Mouse (Mus musculus): Measurements from ENCODE around the gene Srrd. TPM values are rescaled to one million over a fixed set of nuclear protein-coding genes. Genes with fewer than 3 reads are reported as not detected.
"Not testable (repeated sequence)": the region's sequence is repeated elsewhere in the genome, so short reads cannot be mapped to it uniquely, and the experiment has no call there.

Gene Srrd
- polyA plus RNA-seq, 1 experiment = 107 TPM

DNA sequence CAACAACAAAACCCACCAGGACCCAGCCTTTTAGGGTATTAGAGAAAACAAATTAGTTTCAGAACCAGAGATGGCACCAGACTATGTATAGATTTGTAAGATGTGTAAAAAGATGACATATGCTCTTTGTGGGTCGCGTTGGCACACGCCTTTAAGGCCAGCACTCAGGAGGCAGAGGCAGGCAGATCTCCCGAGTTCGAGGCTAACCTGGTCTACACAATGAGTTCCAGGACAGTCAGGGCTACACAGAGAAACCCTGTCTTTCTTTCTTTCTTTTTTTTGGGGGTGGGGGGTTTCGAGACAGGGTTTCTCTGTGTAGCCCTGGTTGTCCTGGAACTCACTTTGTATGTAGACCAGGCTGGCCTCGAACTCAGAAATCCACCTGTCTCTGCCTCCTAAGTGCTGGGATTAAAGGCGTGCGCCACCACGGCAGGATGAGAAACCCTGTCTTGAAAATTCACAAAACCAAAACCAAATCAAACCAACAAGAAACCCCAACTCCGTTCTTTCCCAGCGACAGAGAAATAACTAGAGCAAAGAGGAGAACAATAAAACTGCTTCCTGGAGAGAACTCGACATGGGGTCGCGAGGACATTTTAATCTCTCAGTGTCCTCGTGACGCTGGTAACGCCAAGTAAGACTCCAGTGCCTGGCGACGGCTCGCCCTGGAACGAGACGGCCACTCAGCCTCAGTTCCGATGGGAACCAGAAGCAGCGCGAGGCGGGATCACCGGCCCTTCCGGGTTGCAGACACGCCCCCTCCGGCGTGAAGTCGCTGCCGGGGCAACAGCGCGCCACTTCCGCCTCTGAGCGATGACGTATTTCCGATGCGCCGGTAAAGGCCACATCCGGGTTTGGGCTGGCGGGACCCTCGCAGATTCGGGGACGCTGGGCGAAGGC lies 17.0 kb downstream of the Srrd start, which contains the start of gene Tfip11:
TSS of gene Tfip11 (plus strand) at position 813 of the 900 bp plus-strand sequence.
- peak within 1 kb of the TSS; percentile 98 for H3K4me3 ChIP-seq (ENCODE audit: control insufficient read depth, low read depth, low read length)
- H3K36me3 ChIP-seq (ENCODE audit: control insufficient read depth, insufficient read depth, low read length) = peaks cover 3% of the 10 kb centered on the region
- TF ChIP-seq CTCF (IDR thresholded peaks at IDR 0.05; ENCODE audit: control insufficient read depth, insufficient read depth, insufficient replicate concordance, low read depth, low read length) (no peak), POLR2A (IDR thresholded peaks at IDR 0.05; ENCODE audit: control insufficient read depth, low read depth, low read length) (peak; percentile 83)
- no peaks in the 10 kb centered on the region for H3K27me3 ChIP-seq (ENCODE audit: control insufficient read depth, insufficient read depth, low read length)
- H3K27ac ChIP-seq (ENCODE audit: control insufficient read depth, insufficient read depth, low read depth, low read length) = peak within 1 kb of the TSS; percentile 69
- H3K4me1 ChIP-seq (ENCODE audit: control insufficient read depth, insufficient read depth, low read length) = peaks cover 15% of the 10 kb centered on the region

- H3K4me3 ChIP-seq (ENCODE audit: control insufficient read depth, low read depth, low read length) = peak overlapping the region; percentile 98
- TF ChIP-seq POLR2A (IDR thresholded peaks at IDR 0.05; ENCODE audit: control insufficient read depth, low read depth, low read length) (no peak; the same call in 1 of the 2 replicates), CTCF (IDR thresholded peaks at IDR 0.05; ENCODE audit: control insufficient read depth, insufficient read depth, insufficient replicate concordance, low read depth, low read length) (no peak)
- peaks cover 2% of the 10 kb centered on the region for H3K36me3 ChIP-seq (ENCODE audit: control insufficient read depth, insufficient read depth, low read length)
- H3K27me3 ChIP-seq (ENCODE audit: control insufficient read depth, insufficient read depth, low read length) = no peaks in the 10 kb centered on the region
- H3K27ac ChIP-seq (ENCODE audit: control insufficient read depth, insufficient read depth, low read depth, low read length) = peak overlapping the region; percentile 71; the same call in 1 of the 2 replicates
- peaks cover 15% of the 10 kb centered on the region for H3K4me1 ChIP-seq (ENCODE audit: control insufficient read depth, insufficient read depth, low read length)
Observed at GRCm38 (mm10) chr5:112324637-112325545, 17.9 kb downstream of the Srrd start.

GRCm38 (mm10) chr5:112323246-112323645 lies 19.6 kb downstream of the Srrd start:
- no peak for TF ChIP-seq POLR2A (IDR thresholded peaks at IDR 0.05; ENCODE audit: control insufficient read depth, low read depth, low read length)
- TF ChIP-seq CTCF (IDR thresholded peaks at IDR 0.05; ENCODE audit: control insufficient read depth, insufficient read depth, insufficient replicate concordance, low read depth, low read length) = no peak
- H3K36me3 ChIP-seq (ENCODE audit: control insufficient read depth, insufficient read depth, low read length) = no peaks in the 10 kb centered on the region
- H3K27ac ChIP-seq (ENCODE audit: control insufficient read depth, insufficient read depth, low read depth, low read length) = no peak overlapping the region
- no peak overlapping the region; the same call in 1 of the 2 replicates for H3K4me3 ChIP-seq (ENCODE audit: control insufficient read depth, low read depth, low read length)
- H3K4me1 ChIP-seq (ENCODE audit: control insufficient read depth, insufficient read depth, low read length) = peaks cover 15% of the 10 kb centered on the region
- H3K27me3 ChIP-seq (ENCODE audit: control insufficient read depth, insufficient read depth, low read length) = no peaks in the 10 kb centered on the region

- no peak overlapping the region for H3K27ac ChIP-seq (ENCODE audit: control insufficient read depth, insufficient read depth, low read depth, low read length)
- H3K27me3 ChIP-seq (ENCODE audit: control insufficient read depth, insufficient read depth, low read length) = no peaks in the 10 kb centered on the region
- no peaks in the 10 kb centered on the region for H3K36me3 ChIP-seq (ENCODE audit: control insufficient read depth, insufficient read depth, low read length)
- no peak for TF ChIP-seq POLR2A (IDR thresholded peaks at IDR 0.05; ENCODE audit: control insufficient read depth, low read depth, low read length)
- TF ChIP-seq CTCF (IDR thresholded peaks at IDR 0.05; ENCODE audit: control insufficient read depth, insufficient read depth, insufficient replicate concordance, low read depth, low read length) = no peak
- peaks cover 10% of the 10 kb centered on the region for H3K4me1 ChIP-seq (ENCODE audit: control insufficient read depth, insufficient read depth, low read length)
- H3K4me3 ChIP-seq (ENCODE audit: control insufficient read depth, low read depth, low read length) = no peak overlapping the region
Observed at GRCm38 (mm10) chr5:112321376-112321775, 21.5 kb downstream of the Srrd start.

DNA sequence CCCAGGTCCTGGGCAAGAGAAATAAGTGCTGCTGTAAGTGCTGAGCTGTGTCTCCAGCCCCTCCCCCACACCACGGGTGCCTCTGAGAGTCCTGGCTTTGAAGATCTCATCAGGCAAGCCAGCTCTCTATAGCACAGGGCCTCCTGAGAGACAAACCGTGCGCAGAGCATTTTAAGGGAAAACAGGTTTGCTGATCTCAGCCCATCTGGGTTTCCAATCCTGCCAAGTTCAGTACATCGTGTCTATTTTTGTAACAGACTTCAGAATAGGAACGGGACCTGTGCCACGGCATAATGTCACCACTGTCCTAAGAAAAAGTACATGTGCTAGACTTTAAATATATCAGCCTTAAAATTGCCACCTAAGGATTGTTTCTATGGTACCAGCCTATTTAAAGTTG lies 21.9 kb downstream of the Srrd start:
- H3K27ac ChIP-seq (ENCODE audit: control insufficient read depth, insufficient read depth, low read depth, low read length) = no peak overlapping the region
- no peaks in the 10 kb centered on the region for H3K27me3 ChIP-seq (ENCODE audit: control insufficient read depth, insufficient read depth, low read length)
- TF ChIP-seq CTCF (IDR thresholded peaks at IDR 0.05; ENCODE audit: control insufficient read depth, insufficient read depth, insufficient replicate concordance, low read depth, low read length) = no peak
- TF ChIP-seq POLR2A (IDR thresholded peaks at IDR 0.05; ENCODE audit: control insufficient read depth, low read depth, low read length) = no peak
- H3K36me3 ChIP-seq (ENCODE audit: control insufficient read depth, insufficient read depth, low read length) = no peaks in the 10 kb centered on the region
- peaks cover 10% of the 10 kb centered on the region for H3K4me1 ChIP-seq (ENCODE audit: control insufficient read depth, insufficient read depth, low read length)
- H3K4me3 ChIP-seq (ENCODE audit: control insufficient read depth, low read depth, low read length) = no peak overlapping the region

- Histone ChIP-seq H3K4me1 (ENCODE audit: control insufficient read depth, insufficient read depth, low read length) (peaks cover 10% of the 10 kb centered on the region), H3K36me3 (ENCODE audit: control insufficient read depth, insufficient read depth, low read length) (no peaks in the 10 kb centered on the region), H3K27me3 (ENCODE audit: control insufficient read depth, insufficient read depth, low read length) (no peaks in the 10 kb centered on the region), H3K4me3 (ENCODE audit: control insufficient read depth, low read depth, low read length) (no peak overlapping the region), H3K27ac (ENCODE audit: control insufficient read depth, insufficient read depth, low read depth, low read length) (no peak overlapping the region)
- TF ChIP-seq CTCF (IDR thresholded peaks at IDR 0.05; ENCODE audit: control insufficient read depth, insufficient read depth, insufficient replicate concordance, low read depth, low read length) (no peak), POLR2A (IDR thresholded peaks at IDR 0.05; ENCODE audit: control insufficient read depth, low read depth, low read length) (no peak)
Observed at GRCm38 (mm10) chr5:112320379-112320778, 22.5 kb downstream of the Srrd start.

DNA sequence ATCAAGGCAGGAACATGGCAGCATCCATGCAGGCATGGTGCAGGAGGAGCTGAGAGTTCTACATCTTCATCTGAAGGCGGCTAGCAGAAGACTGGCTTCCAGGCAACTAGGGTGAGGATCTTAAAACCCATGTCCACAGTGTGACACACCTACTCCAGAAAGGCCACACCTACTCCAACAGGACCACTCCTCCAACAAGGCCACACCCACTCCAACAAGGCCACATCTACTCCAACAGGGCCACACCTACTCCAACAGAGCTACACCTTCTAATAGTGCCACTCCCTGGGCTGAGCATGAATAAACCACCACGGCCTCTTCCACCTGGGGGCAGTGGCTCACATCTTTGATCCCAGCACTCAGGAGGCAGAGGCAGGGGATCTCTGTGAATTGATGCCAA lies 23.5 kb downstream of the Srrd start:
- not testable (repeated sequence) for H3K27me3 ChIP-seq (ENCODE audit: control insufficient read depth, insufficient read depth, low read length); H3K27ac ChIP-seq (ENCODE audit: control insufficient read depth, insufficient read depth, low read depth, low read length); H3K36me3 ChIP-seq (ENCODE audit: control insufficient read depth, insufficient read depth, low read length); H3K4me1 ChIP-seq (ENCODE audit: control insufficient read depth, insufficient read depth, low read length); H3K4me3 ChIP-seq (ENCODE audit: control insufficient read depth, low read depth, low read length)

Measured in testis, adult 2 months (tissue).